Mouse (Mus musculus) testis, adult 2 months (tissue): ENCODE results near the gene Slc38a7.

Experiments used
- CTCF ChIP-seq: fragments of 200-500 bp; IDR thresholded peaks from 2 replicates; pipeline ENCODE4 v1.5.1; 2012; ENCODE audit warnings: low read depth, mild to moderate bottlenecking, inconsistent platforms, low read length, moderate library complexity; ENCODE audit not compliant: control insufficient read depth, insufficient read depth, insufficient replicate concordance
- POLR2A ChIP-seq: fragments of 200-500 bp; IDR thresholded peaks from 2 replicates; pipeline ENCODE4 v1.6.1; 2012; ENCODE audit warnings: low read depth, mild to moderate bottlenecking, inconsistent platforms, low read length, moderate library complexity; ENCODE audit not compliant: control insufficient read depth

- TF ChIP-seq CTCF: no peak
- TF ChIP-seq POLR2A: no peak
These were observed 31.2 kb downstream of the Slc38a7 start for GRCm38 (mm10) chr8:95822096-95822495.
